Mouse (Mus musculus) neutrophil, adult 5-6 weeks (primary cell): ENCODE results near the gene Elmo1. TPM values are rescaled to one million over a fixed set of nuclear protein-coding genes. Genes with fewer than 3 reads are reported as not detected.

Experiments
- ATAC-seq: fragments of 151-379, 151-347 bp; 2 replicates; pipeline ENCODE4 v1.8.0; 2017; ENCODE audit warnings: mild to moderate bottlenecking, moderate TSS enrichment; ENCODE audit not compliant: insufficient number of reproducible peaks, poor library complexity, low FRiP score, severe bottlenecking; ENCODE audit errors: extremely low read depth
- total RNA-seq: library from RNA; stranded (forward); fragments of 200-1000 nt; gene quantifications from 2 replicates; pipeline ENCODE4 v1.2.3, GENCODE M21; 2017

The Elmo1 gene
- total RNA-seq, 1 experiment from 2014 or later: 117 TPM

GRCm38 (mm10) chr13:20471732-20472131, 381.3 kb downstream of the Elmo1 start:
- ATAC-seq: peak; percentile 48; the same call in 1 of the 2 replicates

GRCm38 (mm10) chr13:20472301-20472831, 382.0 kb downstream of the Elmo1 start:
- no peak for ATAC-seq

- no peak for ATAC-seq
Measured at GRCm38 (mm10) chr13:20472891-20473539, 382.6 kb downstream of the Elmo1 start.

GRCm38 (mm10) chr13:20473641-20474078, 383.3 kb downstream of the Elmo1 start:
- ATAC-seq: no peak

- no peak for ATAC-seq
Measured at GRCm38 (mm10) chr13:20474600-20474999, 384.2 kb downstream of the Elmo1 start.

GRCm38 (mm10) chr13:20481805-20482204, 391.4 kb downstream of the Elmo1 start:
- no peak for ATAC-seq

- ATAC-seq: no peak
Measured at GRCm38 (mm10) chr13:20489110-20489509, 398.7 kb downstream of the Elmo1 start.

GRCm38 (mm10) chr13:20489698-20490417, 399.5 kb downstream of the Elmo1 start:
- no peak for ATAC-seq

GRCm38 (mm10) chr13:20490860-20491594, 400.6 kb downstream of the Elmo1 start:
- no peak for ATAC-seq

- ATAC-seq: no peak
Measured at GRCm38 (mm10) chr13:20491666-20492065, 401.3 kb downstream of the Elmo1 start.

GRCm38 (mm10) chr13:20494047-20494739, 403.8 kb downstream of the Elmo1 start:
- ATAC-seq: no peak

GRCm38 (mm10) chr13:20501923-20502322, 411.5 kb downstream of the Elmo1 start:
- no peak for ATAC-seq

- ATAC-seq: no peak
Measured at GRCm38 (mm10) chr13:20503371-20503770, 413.0 kb downstream of the Elmo1 start.

- ATAC-seq: no peak
Measured at GRCm38 (mm10) chr13:20507381-20508129, 417.2 kb downstream of the Elmo1 start.

GRCm38 (mm10) chr13:20511026-20511425, 420.6 kb downstream of the Elmo1 start:
- no peak for ATAC-seq

- ATAC-seq: no peak
Measured at GRCm38 (mm10) chr13:20512317-20513240, 422.2 kb downstream of the Elmo1 start.

GRCm38 (mm10) chr13:20514721-20515120, 424.3 kb downstream of the Elmo1 start:
- no peak for ATAC-seq
